Mouse (Mus musculus) gastrocnemius, postnatal 10 days (tissue): Measurements from ENCODE around the gene Anks1b. TPM values are rescaled to one million over a fixed set of nuclear protein-coding genes. Genes with fewer than 3 reads are reported as not detected.

Source experiments
- DNase-seq: peaks from one replicate; pipeline ENCODE4 v3.0.0; 2021; ENCODE audit warnings: mixed read lengths
- long read RNA-seq, 2 experiments: library from polyadenylated mRNA; stranded (forward); transcript quantifications; one replicate each; pipeline ENCODE4 v2.0.0; 2021
- total RNA-seq, 2 experiments: library from RNA; stranded (reverse); gene quantifications; 2 replicates each; pipeline ENCODE4 v1.2.3; 2021

Anks1b gene
- total RNA-seq, result 1 to 10 TPM in 1 of 2 experiments, under 1 TPM in 1; 0.82 to 1.6 TPM
- long read RNA-seq, experiment 1, partial matches to known transcripts, result 0 of 15 reads
- long read RNA-seq, experiment 1, other reads (novel, unspliced or antisense), result 15 of 15 reads
- long read RNA-seq, experiment 2, partial matches to known transcripts, result 0 of 12 reads
- long read RNA-seq, experiment 2, other reads (novel, unspliced or antisense), result 12 of 12 reads

- DNase-seq, result peak; percentile 19
These were observed at the start of gene Anks1b for GRCm38 (mm10) chr10:89873146-89873950. Gene Anks1b (plus strand): TSS chr10:89873509.

DNA sequence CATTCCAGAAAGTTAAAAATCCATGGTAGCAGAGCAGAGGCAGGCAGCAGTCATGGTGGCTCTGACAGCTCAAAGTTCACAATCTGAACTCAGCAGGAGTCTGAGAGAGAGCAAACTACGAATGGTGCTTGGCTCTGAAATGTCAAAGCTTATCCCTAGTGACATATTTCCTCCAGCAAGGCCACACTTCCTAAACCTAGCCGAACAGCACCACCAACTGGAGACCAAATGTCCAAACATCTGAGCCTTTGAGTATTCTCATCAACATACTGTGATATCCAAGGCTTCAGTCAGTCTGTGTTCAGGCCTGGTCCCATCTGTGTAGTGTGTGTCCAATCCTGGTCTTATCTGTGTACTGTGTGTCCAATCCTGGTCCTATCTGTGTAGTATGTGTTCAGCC is 49.4 kb upstream of the Anks1b start:
- DNase-seq, result no peak

GRCm38 (mm10) chr10:89826896-89827295 is 46.4 kb upstream of the Anks1b start:
- DNase-seq, result no peak

GRCm38 (mm10) chr10:89832334-89832733 is 41.0 kb upstream of the Anks1b start:
- DNase-seq, result no peak

DNA sequence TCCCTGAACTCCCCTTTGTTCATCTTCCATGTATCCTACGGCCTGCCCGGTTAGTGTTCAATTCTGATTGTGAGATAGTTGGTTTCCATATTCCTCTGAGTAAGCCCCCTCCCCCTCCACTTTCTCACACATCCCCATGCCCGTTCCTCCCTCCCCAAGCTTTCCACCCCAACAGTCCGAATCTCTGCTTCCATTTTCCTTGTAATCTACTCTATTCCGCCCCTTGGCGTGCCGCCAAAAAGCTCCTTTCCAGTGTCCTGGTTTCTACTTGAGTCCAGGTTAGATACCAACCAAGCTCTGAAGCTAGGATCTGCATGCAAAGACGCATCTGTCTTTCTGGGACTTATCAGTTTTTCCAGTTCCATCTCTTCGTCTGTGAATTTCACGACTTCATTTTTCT is 40.1 kb upstream of the Anks1b start:
- peak; percentile 13 for DNase-seq

GRCm38 (mm10) chr10:89837476-89837875 is 35.8 kb upstream of the Anks1b start:
- DNase-seq, result no peak

DNA sequence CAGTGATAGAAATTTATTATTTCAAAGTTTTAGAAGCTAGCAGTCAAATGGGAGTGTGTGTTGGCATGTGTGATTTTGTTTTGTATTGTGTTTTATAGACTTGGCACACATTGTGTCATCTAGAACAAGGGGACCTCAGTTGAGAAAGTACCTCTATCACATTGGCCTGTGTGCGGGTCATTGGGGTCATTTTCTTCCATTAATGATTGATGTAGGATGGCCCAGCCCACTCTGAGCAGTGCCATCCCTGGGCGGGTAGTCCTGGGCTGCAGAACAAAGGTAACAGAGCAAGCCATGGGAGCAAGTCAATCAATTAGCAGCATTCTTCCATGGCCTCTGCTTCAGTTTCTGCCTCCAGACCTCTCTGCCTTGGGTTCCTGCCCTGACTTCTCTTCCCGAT is 34.5 kb upstream of the Anks1b start:
- no peak for DNase-seq

DNA sequence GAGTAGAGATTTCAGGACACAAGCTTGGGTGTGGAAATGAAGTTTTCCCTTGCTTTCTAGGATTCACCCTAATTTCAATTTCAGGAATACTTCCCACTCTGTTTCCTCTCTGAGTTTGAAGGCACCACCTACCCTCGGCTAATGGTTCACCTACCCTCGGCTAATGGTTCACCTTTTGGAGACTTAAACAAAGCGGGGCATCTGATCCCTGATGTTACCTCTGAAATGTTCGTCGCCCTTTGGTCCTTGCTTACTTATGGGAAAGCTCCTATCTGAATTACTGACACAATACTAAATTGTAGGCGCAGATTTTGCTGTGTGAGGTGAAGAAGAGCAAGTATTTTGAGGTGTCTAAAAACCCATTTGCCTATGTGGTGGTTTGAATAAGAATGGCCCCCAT is 22.4 kb upstream of the Anks1b start:
- no peak for DNase-seq

DNA sequence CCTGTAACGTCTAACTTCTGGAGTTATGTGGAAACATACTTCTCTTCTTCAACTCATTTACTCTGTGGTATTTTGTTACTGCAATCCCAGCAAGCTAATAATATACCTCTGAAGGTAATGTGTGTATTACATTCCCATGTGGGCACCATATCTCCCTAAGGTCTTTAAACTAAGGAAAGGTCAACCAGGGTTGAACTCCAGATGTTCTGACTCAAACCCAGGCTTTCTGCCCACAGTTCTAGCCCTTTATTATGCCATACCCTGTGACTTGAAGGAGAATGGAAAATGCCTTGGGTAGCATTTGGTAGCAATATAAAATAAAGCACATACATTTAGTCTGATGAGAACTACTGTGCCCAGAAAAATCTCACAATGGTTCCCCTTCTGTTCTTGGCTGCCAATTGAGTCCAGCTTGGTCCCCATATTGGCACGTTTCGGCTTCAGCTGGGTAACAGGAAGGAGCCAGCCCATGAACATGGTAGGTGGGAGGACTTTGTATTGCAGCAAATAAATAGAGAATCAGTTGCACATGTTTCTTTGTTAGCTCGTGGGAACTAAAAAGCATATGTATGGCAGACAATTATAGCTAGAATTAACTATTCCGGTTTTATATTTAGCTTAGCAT is 17.9 kb upstream of the Anks1b start:
- DNase-seq, result no peak

- no peak for DNase-seq
These were observed 17.0 kb upstream of the Anks1b start for GRCm38 (mm10) chr10:89856286-89856685.

GRCm38 (mm10) chr10:89868211-89868610 is 5.1 kb upstream of the Anks1b start:
- no peak for DNase-seq

GRCm38 (mm10) chr10:89868836-89869235 is 4.5 kb upstream of the Anks1b start:
- no peak for DNase-seq

DNA sequence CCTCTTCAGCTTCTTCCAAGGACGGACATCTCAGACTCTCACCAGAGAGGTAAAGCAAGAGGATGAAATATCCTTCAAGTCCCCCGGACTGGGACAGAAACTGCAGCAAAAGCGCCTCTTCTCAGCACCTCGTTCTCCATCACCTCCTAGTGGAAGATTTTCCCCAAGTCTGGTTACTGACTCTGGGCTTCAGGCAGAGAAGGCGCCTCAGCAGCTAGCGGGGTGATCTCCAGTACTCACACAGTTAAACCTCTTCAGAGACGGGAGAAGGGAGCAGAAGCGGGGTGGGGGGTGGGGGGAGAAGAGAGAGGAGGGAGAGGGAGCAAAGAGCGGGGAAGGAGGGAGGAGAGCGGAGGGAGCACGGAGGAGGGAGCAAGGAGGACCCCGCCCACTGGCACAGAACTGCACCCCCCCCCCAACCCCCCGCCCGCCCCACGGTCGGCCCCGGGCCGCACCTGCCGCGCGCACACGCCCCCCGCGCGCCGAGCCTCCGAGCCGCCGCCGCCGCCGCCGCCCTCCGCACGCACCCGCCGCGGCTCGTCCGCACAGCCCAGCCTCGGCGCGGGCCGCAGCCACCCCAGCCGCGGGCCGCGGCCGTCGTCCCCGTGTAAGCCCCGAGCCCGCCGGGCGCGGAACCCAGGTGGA is 686 bp upstream of the Anks1b start:
- no peak for DNase-seq

- DNase-seq, result no peak
These were observed 727 bp downstream of the Anks1b start for GRCm38 (mm10) chr10:89874036-89874435.

- no peak for DNase-seq
These were observed 10.3 kb downstream of the Anks1b start for GRCm38 (mm10) chr10:89883561-89883960.

GRCm38 (mm10) chr10:89902720-89903337 is 29.5 kb downstream of the Anks1b start:
- DNase-seq, result no peak

DNA sequence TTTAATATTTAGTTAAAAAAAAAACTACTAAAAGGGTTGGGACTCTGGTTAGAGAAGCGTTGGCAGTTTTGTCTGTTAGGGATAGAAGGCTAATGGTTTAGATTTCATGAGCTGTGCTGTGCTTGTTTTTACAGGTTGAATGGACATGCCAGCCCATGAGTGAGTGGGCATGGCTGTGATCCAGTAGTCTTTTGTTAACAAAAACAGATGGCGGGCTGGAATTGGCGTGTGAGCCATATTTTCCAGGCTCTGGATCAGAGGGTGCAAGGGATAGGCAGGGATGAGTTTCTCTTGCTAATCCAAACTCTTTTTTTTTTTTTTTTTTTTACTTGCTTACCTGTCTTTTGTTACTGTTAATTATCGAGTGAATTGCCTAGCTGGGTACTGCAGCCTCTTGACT is 38.6 kb downstream of the Anks1b start:
- no peak for DNase-seq

DNA sequence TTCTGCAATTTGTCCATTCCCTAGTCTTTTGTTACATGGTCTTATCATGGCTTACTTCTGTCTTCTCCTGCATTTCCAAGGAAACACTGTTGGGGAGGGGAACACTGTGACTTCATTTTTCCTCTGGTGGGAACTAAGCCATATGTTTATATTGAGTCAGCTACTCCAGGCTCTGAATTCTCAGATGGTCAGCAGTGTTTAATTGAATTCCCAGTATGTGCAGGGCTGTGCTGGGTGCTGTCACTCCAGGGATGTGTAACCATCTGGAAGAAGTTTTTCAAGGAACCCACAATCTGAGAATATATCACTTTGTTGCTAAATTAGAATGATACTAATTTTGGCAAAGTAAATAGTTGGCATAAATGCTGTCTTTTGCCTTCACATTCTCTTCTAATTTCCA is 39.9 kb downstream of the Anks1b start:
- DNase-seq, result no peak

- DNase-seq, result no peak
These were observed 43.8 kb downstream of the Anks1b start for GRCm38 (mm10) chr10:89917141-89917540.

DNA sequence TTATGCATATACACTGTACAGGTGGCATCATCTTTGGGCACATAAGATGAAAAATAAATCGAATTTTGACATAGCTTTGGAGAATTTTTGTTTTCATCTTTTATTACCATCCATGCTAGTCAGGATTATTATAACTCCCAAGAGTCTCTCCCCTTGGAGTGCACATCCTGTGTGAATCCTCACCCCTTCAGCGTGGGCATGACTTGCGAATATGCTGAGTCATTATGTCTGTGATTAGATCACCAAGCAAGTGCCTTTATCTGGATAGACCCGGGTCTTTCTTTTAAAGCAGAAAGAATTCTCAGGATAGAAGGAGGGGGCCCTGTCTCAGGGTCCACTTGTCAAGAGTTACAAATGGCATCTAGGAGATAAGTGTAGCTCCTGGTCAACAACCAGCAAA is 48.7 kb downstream of the Anks1b start:
- DNase-seq, result no peak

DNA sequence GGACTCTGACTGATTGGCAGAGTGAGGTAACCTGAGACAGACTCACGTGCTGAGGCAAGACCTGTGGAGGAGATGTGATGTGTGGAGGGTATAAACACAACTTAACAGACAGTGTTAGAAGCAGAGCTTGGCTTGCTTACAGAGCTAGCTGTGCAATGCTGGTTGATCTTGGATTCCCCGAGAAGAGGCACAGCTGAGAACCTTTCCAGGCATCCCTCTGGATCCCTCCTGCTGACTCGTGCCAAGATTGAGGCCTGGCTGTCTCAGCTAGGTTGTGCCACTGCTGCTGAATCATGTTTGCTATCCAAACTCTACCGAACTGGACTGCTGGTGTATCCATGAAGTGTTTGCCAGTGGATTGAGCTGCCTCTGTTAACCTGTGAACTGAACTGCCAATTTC is 68.9 kb downstream of the Anks1b start:
- DNase-seq, result no peak

- no peak for DNase-seq
These were observed 73.5 kb downstream of the Anks1b start for GRCm38 (mm10) chr10:89946636-89947349.
